Mouse (Mus musculus): Measurements from ENCODE around the gene Cir1. TPM values are rescaled to one million over a fixed set of nuclear protein-coding genes. Genes with fewer than 3 reads are reported as not detected.

The Cir1 gene
- polyA plus RNA-seq, 1 experiment, result 21.7 TPM

DNA sequence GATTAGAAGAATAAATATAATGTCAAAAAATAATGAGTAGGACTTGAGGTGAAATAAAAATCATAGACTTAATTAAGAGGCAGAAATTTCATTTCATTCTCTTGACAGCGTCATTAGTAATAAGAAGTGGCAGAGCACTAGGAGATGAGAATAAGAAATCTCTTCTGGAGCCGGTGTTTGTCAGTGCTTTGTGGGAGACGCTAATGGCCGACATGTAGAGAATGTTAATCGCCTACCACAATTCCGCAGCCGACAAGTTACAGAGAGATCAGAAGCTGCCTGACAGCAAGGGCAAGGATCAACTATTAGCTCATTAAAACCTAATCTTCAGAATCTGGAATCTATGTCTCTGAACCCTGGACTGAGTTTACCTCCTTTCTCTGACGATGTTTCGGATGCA, 35.3 kb upstream of the Cir1 start:
- no peak for TF ChIP-seq CTCF (IDR thresholded peaks at IDR 0.05; ENCODE audit: control insufficient read depth, insufficient read depth, insufficient replicate concordance, low read depth, low read length)
- TF ChIP-seq POLR2A (IDR thresholded peaks at IDR 0.05; ENCODE audit: control insufficient read depth, low read depth, low read length), result no peak
- Histone ChIP-seq H3K4me1 (ENCODE audit: control insufficient read depth, insufficient read depth, low read length) (no peaks in the 10 kb centered on the region), H3K4me3 (ENCODE audit: control insufficient read depth, low read depth, low read length) (no peak overlapping the region), H3K36me3 (ENCODE audit: control insufficient read depth, insufficient read depth, low read length) (no peaks in the 10 kb centered on the region), H3K27me3 (ENCODE audit: control insufficient read depth, insufficient read depth, low read length) (no peaks in the 10 kb centered on the region), H3K27ac (ENCODE audit: control insufficient read depth, insufficient read depth, low read depth, low read length) (no peak overlapping the region)

DNA sequence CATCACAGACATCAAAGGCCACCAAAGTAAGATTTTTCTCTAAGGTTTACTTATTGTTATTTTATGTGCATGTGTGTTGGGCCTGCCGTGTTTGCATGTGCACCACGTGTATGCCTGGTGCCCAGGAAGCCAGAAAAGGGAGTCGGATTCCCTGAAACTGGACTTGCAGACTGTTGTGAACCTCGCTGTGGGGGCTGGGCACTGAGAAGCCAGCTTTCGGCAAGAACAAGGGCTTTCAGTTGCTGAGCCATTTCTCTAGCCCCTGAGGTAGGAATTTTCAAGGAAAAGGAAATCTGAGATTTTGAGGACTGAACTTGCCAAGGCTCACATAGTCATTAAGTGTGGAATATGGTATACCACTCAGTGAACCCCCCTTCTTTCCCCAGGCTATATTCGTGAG, 34.6 kb upstream of the Cir1 start:
- no peak overlapping the region for H3K4me3 ChIP-seq (ENCODE audit: control insufficient read depth, low read depth, low read length)
- H3K36me3 ChIP-seq (ENCODE audit: control insufficient read depth, insufficient read depth, low read length), result no peaks in the 10 kb centered on the region
- TF ChIP-seq POLR2A (IDR thresholded peaks at IDR 0.05; ENCODE audit: control insufficient read depth, low read depth, low read length) (no peak), CTCF (IDR thresholded peaks at IDR 0.05; ENCODE audit: control insufficient read depth, insufficient read depth, insufficient replicate concordance, low read depth, low read length) (no peak)
- no peak overlapping the region for H3K27ac ChIP-seq (ENCODE audit: control insufficient read depth, insufficient read depth, low read depth, low read length)
- H3K4me1 ChIP-seq (ENCODE audit: control insufficient read depth, insufficient read depth, low read length), result no peaks in the 10 kb centered on the region
- H3K27me3 ChIP-seq (ENCODE audit: control insufficient read depth, insufficient read depth, low read length), result no peaks in the 10 kb centered on the region

DNA sequence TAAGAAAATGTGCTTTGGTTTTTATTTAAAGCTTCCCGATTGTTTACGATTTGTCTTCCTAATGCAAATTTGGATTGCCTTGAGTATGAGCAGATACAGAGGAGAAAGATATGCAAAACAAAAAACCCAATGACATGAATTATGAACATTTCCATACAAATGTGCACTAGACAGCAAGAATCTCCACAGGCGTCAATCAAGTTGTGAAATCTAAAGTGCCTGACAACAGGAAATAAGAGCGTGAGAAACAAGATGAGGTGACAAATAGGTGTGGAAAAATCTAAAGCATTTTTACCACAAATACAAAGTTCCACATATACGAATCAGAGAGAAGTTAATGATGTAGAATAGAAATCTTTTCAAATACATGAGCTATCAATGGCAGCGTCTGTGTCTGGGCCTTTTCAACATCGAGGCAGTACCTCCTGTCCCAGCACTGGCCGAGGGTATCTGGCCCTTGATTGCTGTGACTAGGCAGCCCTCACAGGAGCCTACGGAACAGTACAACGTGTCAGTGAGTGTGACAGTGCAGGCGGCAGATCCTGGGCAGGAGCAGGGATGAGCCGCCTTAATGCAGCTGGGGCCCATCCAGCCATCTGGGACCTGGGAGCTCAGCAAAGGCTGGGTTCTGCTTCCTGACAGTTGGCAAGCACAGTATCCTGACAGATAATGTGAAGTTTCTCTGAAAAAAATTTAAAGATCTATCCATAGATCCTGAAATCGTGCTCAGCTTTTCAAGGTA, 34.0 kb upstream of the Cir1 start:
- TF ChIP-seq CTCF (IDR thresholded peaks at IDR 0.05; ENCODE audit: control insufficient read depth, insufficient read depth, insufficient replicate concordance, low read depth, low read length) (no peak), POLR2A (IDR thresholded peaks at IDR 0.05; ENCODE audit: control insufficient read depth, low read depth, low read length) (no peak)
- Histone ChIP-seq H3K36me3 (ENCODE audit: control insufficient read depth, insufficient read depth, low read length) (no peaks in the 10 kb centered on the region), H3K27ac (ENCODE audit: control insufficient read depth, insufficient read depth, low read depth, low read length) (no peak overlapping the region), H3K27me3 (ENCODE audit: control insufficient read depth, insufficient read depth, low read length) (no peaks in the 10 kb centered on the region), H3K4me1 (ENCODE audit: control insufficient read depth, insufficient read depth, low read length) (no peaks in the 10 kb centered on the region), H3K4me3 (ENCODE audit: control insufficient read depth, low read depth, low read length) (no peak overlapping the region)

DNA sequence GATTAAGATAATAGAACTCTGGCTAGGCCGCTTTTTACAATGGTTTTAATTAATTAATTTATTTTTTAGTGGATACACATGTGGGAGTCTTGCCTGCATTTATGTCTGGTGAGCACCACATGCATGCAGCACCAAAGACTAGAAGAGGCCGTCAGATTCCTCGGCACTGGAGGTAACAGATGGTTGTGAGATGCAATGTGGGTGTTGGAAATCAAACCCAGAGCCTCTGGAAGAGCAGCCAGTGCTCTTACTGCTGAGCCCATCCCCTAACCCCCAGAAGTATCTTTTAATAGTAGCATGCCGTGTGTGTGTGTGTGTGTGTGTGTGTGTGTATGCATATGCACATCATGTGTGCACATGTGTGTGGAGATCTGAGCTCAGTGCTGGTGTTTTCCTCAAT, 32.7 kb upstream of the Cir1 start:
- H3K27ac ChIP-seq (ENCODE audit: control insufficient read depth, insufficient read depth, low read depth, low read length), result no peak overlapping the region
- no peaks in the 10 kb centered on the region for H3K36me3 ChIP-seq (ENCODE audit: control insufficient read depth, insufficient read depth, low read length)
- no peak overlapping the region for H3K4me3 ChIP-seq (ENCODE audit: control insufficient read depth, low read depth, low read length)
- no peak for TF ChIP-seq CTCF (IDR thresholded peaks at IDR 0.05; ENCODE audit: control insufficient read depth, insufficient read depth, insufficient replicate concordance, low read depth, low read length)
- no peak for TF ChIP-seq POLR2A (IDR thresholded peaks at IDR 0.05; ENCODE audit: control insufficient read depth, low read depth, low read length)
- no peaks in the 10 kb centered on the region for H3K4me1 ChIP-seq (ENCODE audit: control insufficient read depth, insufficient read depth, low read length)
- no peaks in the 10 kb centered on the region for H3K27me3 ChIP-seq (ENCODE audit: control insufficient read depth, insufficient read depth, low read length)

DNA sequence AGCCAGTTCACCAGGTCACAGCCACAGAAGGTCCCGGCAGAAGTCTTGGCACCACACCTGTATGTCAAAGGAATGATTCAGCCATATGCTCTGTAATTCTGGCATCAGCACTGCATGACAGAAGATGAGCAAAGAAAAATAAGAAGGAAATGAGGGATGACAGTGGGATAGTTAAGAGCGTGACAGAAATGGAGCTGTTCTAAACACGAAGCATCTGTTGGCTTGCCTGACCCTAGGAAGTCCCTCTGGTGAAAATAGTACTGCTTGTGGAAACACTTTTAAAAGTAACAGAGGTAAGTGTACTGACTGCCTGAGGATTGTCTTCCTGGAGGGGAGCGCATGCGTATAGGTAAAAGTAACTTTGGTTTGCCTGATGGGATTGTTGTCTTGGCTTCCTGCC, 31.2 kb upstream of the Cir1 start:
- TF ChIP-seq CTCF (IDR thresholded peaks at IDR 0.05; ENCODE audit: control insufficient read depth, insufficient read depth, insufficient replicate concordance, low read depth, low read length) (no peak), POLR2A (IDR thresholded peaks at IDR 0.05; ENCODE audit: control insufficient read depth, low read depth, low read length) (no peak)
- no peaks in the 10 kb centered on the region for H3K4me1 ChIP-seq (ENCODE audit: control insufficient read depth, insufficient read depth, low read length)
- H3K4me3 ChIP-seq (ENCODE audit: control insufficient read depth, low read depth, low read length), result no peak overlapping the region
- no peaks in the 10 kb centered on the region for H3K27me3 ChIP-seq (ENCODE audit: control insufficient read depth, insufficient read depth, low read length)
- no peak overlapping the region for H3K27ac ChIP-seq (ENCODE audit: control insufficient read depth, insufficient read depth, low read depth, low read length)
- H3K36me3 ChIP-seq (ENCODE audit: control insufficient read depth, insufficient read depth, low read length), result no peaks in the 10 kb centered on the region

DNA sequence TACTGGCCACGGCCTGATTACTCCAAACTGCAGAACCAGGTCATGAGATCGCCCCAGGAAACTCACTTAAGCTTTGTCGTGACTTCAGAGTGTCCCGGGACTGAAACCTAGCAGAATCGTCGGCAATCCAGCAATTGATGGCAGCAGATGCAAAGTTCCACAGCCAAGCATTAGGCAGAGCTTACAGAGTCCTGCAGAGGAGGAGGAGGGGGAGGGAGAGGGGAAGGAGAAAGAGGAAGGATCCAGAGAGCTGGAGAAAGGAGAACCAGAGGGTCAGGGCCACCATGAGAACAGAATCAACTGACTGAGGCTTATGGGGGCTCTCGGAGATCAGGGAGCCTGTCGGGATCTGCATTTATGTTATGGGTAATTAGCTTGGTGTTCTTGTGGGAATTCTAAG, 25.9 kb upstream of the Cir1 start:
- H3K36me3 ChIP-seq (ENCODE audit: control insufficient read depth, insufficient read depth, low read length), result no peaks in the 10 kb centered on the region
- no peak overlapping the region for H3K4me3 ChIP-seq (ENCODE audit: control insufficient read depth, low read depth, low read length)
- TF ChIP-seq POLR2A (IDR thresholded peaks at IDR 0.05; ENCODE audit: control insufficient read depth, low read depth, low read length) (no peak), CTCF (IDR thresholded peaks at IDR 0.05; ENCODE audit: control insufficient read depth, insufficient read depth, insufficient replicate concordance, low read depth, low read length) (no peak)
- no peak overlapping the region for H3K27ac ChIP-seq (ENCODE audit: control insufficient read depth, insufficient read depth, low read depth, low read length)
- H3K27me3 ChIP-seq (ENCODE audit: control insufficient read depth, insufficient read depth, low read length), result no peaks in the 10 kb centered on the region
- no peaks in the 10 kb centered on the region for H3K4me1 ChIP-seq (ENCODE audit: control insufficient read depth, insufficient read depth, low read length)

DNA sequence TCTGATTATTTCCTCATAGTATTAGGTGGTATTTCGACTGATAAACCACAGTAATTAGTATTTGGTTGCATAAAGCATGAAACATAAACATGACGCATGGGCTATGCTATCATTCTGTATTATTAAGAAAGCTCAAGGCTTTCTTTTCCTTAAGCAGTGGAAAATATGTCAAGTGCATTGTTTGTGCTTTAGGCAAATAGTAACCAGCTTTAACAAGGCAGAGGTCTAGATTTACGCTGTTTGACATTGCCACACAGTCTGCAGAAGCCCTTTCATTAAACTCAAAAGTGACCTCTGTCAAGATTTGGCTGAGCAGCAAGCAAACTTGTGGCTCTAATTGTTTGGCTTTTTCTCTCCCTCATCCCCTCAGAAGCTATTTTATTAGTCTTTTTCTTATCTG, 23.4 kb upstream of the Cir1 start:
- no peaks in the 10 kb centered on the region for H3K27me3 ChIP-seq (ENCODE audit: control insufficient read depth, insufficient read depth, low read length)
- TF ChIP-seq CTCF (IDR thresholded peaks at IDR 0.05; ENCODE audit: control insufficient read depth, insufficient read depth, insufficient replicate concordance, low read depth, low read length), result no peak
- TF ChIP-seq POLR2A (IDR thresholded peaks at IDR 0.05; ENCODE audit: control insufficient read depth, low read depth, low read length), result no peak
- H3K4me3 ChIP-seq (ENCODE audit: control insufficient read depth, low read depth, low read length), result no peak overlapping the region
- no peaks in the 10 kb centered on the region for H3K4me1 ChIP-seq (ENCODE audit: control insufficient read depth, insufficient read depth, low read length)
- H3K27ac ChIP-seq (ENCODE audit: control insufficient read depth, insufficient read depth, low read depth, low read length), result no peak overlapping the region
- no peaks in the 10 kb centered on the region for H3K36me3 ChIP-seq (ENCODE audit: control insufficient read depth, insufficient read depth, low read length)

All from testis, adult 2 months (tissue).